Mouse (Mus musculus): ENCODE measurements around the gene Celf2. TPM values are rescaled to one million over a fixed set of nuclear protein-coding genes. Genes with fewer than 3 reads are reported as not detected.

Celf2 gene
- polyA plus RNA-seq, 1 experiment = 127 TPM

- TF ChIP-seq CTCF (IDR thresholded peaks at IDR 0.05; ENCODE audit: low read depth, low read length) = no peak
- TF ChIP-seq POLR2A (IDR thresholded peaks at IDR 0.05; ENCODE audit: borderline replicate concordance, low read depth, low read length) = no peak
- Histone ChIP-seq H3K4me1 (ENCODE audit: control insufficient read depth, insufficient read depth, low read length) (no peaks in the 10 kb centered on the region), H3K4me3 (ENCODE audit: insufficient read depth, low read length) (no peak overlapping the region), H3K27ac (ENCODE audit: insufficient read depth, low read depth, low read length) (no peak overlapping the region)
Measured at GRCm38 (mm10) chr2:7026737-7027136, 482.6 kb downstream of the Celf2 start.

- Histone ChIP-seq H3K4me3 (ENCODE audit: insufficient read depth, low read length) (no peak overlapping the region), H3K4me1 (ENCODE audit: control insufficient read depth, insufficient read depth, low read length) (no peaks in the 10 kb centered on the region), H3K27ac (ENCODE audit: insufficient read depth, low read depth, low read length) (no peak overlapping the region)
- TF ChIP-seq CTCF (IDR thresholded peaks at IDR 0.05; ENCODE audit: low read depth, low read length) = no peak
- TF ChIP-seq POLR2A (IDR thresholded peaks at IDR 0.05; ENCODE audit: borderline replicate concordance, low read depth, low read length) = no peak
Measured at GRCm38 (mm10) chr2:7025594-7025993, 483.8 kb downstream of the Celf2 start.

GRCm38 (mm10) chr2:7022184-7022583 is 487.2 kb downstream of the Celf2 start:
- no peak overlapping the region for H3K27ac ChIP-seq (ENCODE audit: insufficient read depth, low read depth, low read length)
- no peak overlapping the region for H3K4me3 ChIP-seq (ENCODE audit: insufficient read depth, low read length)
- H3K4me1 ChIP-seq (ENCODE audit: control insufficient read depth, insufficient read depth, low read length) = no peaks in the 10 kb centered on the region
- TF ChIP-seq POLR2A (IDR thresholded peaks at IDR 0.05; ENCODE audit: borderline replicate concordance, low read depth, low read length) (no peak), CTCF (IDR thresholded peaks at IDR 0.05; ENCODE audit: low read depth, low read length) (no peak)

GRCm38 (mm10) chr2:7017384-7018113 is 491.8 kb downstream of the Celf2 start:
- no peaks in the 10 kb centered on the region for H3K4me1 ChIP-seq (ENCODE audit: control insufficient read depth, insufficient read depth, low read length)
- no peak overlapping the region for H3K27ac ChIP-seq (ENCODE audit: insufficient read depth, low read depth, low read length)
- TF ChIP-seq POLR2A (IDR thresholded peaks at IDR 0.05; ENCODE audit: borderline replicate concordance, low read depth, low read length) = no peak
- TF ChIP-seq CTCF (IDR thresholded peaks at IDR 0.05; ENCODE audit: low read depth, low read length) = no peak
- no peak overlapping the region for H3K4me3 ChIP-seq (ENCODE audit: insufficient read depth, low read length)

- Histone ChIP-seq H3K4me3 (ENCODE audit: insufficient read depth, low read length) (no peak overlapping the region), H3K4me1 (ENCODE audit: control insufficient read depth, insufficient read depth, low read length) (no peaks in the 10 kb centered on the region), H3K27ac (ENCODE audit: insufficient read depth, low read depth, low read length) (no peak overlapping the region)
- TF ChIP-seq POLR2A (IDR thresholded peaks at IDR 0.05; ENCODE audit: borderline replicate concordance, low read depth, low read length) (no peak), CTCF (IDR thresholded peaks at IDR 0.05; ENCODE audit: low read depth, low read length) (no peak)
Measured at GRCm38 (mm10) chr2:7013126-7013525, 496.2 kb downstream of the Celf2 start.

GRCm38 (mm10) chr2:7006816-7007215 is 502.5 kb downstream of the Celf2 start:
- H3K27ac ChIP-seq (ENCODE audit: insufficient read depth, low read depth, low read length) = no peak overlapping the region
- no peaks in the 10 kb centered on the region for H3K4me1 ChIP-seq (ENCODE audit: control insufficient read depth, insufficient read depth, low read length)
- TF ChIP-seq POLR2A (IDR thresholded peaks at IDR 0.05; ENCODE audit: borderline replicate concordance, low read depth, low read length) = no peak
- no peak for TF ChIP-seq CTCF (IDR thresholded peaks at IDR 0.05; ENCODE audit: low read depth, low read length)
- H3K4me3 ChIP-seq (ENCODE audit: insufficient read depth, low read length) = no peak overlapping the region

- Histone ChIP-seq H3K4me3 (ENCODE audit: insufficient read depth, low read length) (no peak overlapping the region), H3K27ac (ENCODE audit: insufficient read depth, low read depth, low read length) (no peak overlapping the region), H3K4me1 (ENCODE audit: control insufficient read depth, insufficient read depth, low read length) (no peaks in the 10 kb centered on the region)
- no peak for TF ChIP-seq CTCF (IDR thresholded peaks at IDR 0.05; ENCODE audit: low read depth, low read length)
- TF ChIP-seq POLR2A (IDR thresholded peaks at IDR 0.05; ENCODE audit: borderline replicate concordance, low read depth, low read length) = no peak
Measured at GRCm38 (mm10) chr2:7001967-7002366, 507.4 kb downstream of the Celf2 start.

GRCm38 (mm10) chr2:6991010-6991421 is 518.3 kb downstream of the Celf2 start:
- Histone ChIP-seq H3K4me3 (ENCODE audit: insufficient read depth, low read length) (no peak overlapping the region), H3K27ac (ENCODE audit: insufficient read depth, low read depth, low read length) (no peak overlapping the region), H3K4me1 (ENCODE audit: control insufficient read depth, insufficient read depth, low read length) (no peaks in the 10 kb centered on the region)
- TF ChIP-seq CTCF (IDR thresholded peaks at IDR 0.05; ENCODE audit: low read depth, low read length) = no peak
- no peak for TF ChIP-seq POLR2A (IDR thresholded peaks at IDR 0.05; ENCODE audit: borderline replicate concordance, low read depth, low read length)

GRCm38 (mm10) chr2:6985706-6986105 is 523.7 kb downstream of the Celf2 start:
- H3K4me3 ChIP-seq (ENCODE audit: insufficient read depth, low read length) = no peak overlapping the region
- no peak overlapping the region for H3K27ac ChIP-seq (ENCODE audit: insufficient read depth, low read depth, low read length)
- no peaks in the 10 kb centered on the region for H3K4me1 ChIP-seq (ENCODE audit: control insufficient read depth, insufficient read depth, low read length)
- TF ChIP-seq CTCF (IDR thresholded peaks at IDR 0.05; ENCODE audit: low read depth, low read length) = no peak
- no peak for TF ChIP-seq POLR2A (IDR thresholded peaks at IDR 0.05; ENCODE audit: borderline replicate concordance, low read depth, low read length)

- H3K4me3 ChIP-seq (ENCODE audit: insufficient read depth, low read length) = no peak overlapping the region
- TF ChIP-seq POLR2A (IDR thresholded peaks at IDR 0.05; ENCODE audit: borderline replicate concordance, low read depth, low read length) (no peak), CTCF (IDR thresholded peaks at IDR 0.05; ENCODE audit: low read depth, low read length) (no peak)
- no peak overlapping the region for H3K27ac ChIP-seq (ENCODE audit: insufficient read depth, low read depth, low read length)
- no peaks in the 10 kb centered on the region for H3K4me1 ChIP-seq (ENCODE audit: control insufficient read depth, insufficient read depth, low read length)
Measured at GRCm38 (mm10) chr2:6983902-6984301, 525.5 kb downstream of the Celf2 start.

All from bone marrow macrophage, adult 2 months (primary cell).